Mouse (Mus musculus): Measurements from ENCODE around the gene Fstl4.

- no peak for TF ChIP-seq CTCF (IDR thresholded peaks at IDR 0.05; ENCODE audit: low read depth, low read length)
- TF ChIP-seq POLR2A (IDR thresholded peaks at IDR 0.05; ENCODE audit: borderline replicate concordance, low read depth, low read length) = no peak
Measured at GRCm38 (mm10) chr11:52832311-52832675, 67.9 kb downstream of the Fstl4 start.
